Mouse (Mus musculus) CD4-positive naive resting alpha-beta T cell, adult 76 days (primary cell): Measurements from ENCODE around the gene Aff1. TPM values are rescaled to one million over a fixed set of nuclear protein-coding genes. Genes with fewer than 3 reads are reported as not detected.

ENCODE experiments used
- total RNA-seq: library from RNA; stranded (reverse); gene quantifications from one replicate; pipeline ENCODE4 v1.2.4, GENCODE M21; 2023

Aff1 gene
- total RNA-seq, result 142 TPM

DNA sequence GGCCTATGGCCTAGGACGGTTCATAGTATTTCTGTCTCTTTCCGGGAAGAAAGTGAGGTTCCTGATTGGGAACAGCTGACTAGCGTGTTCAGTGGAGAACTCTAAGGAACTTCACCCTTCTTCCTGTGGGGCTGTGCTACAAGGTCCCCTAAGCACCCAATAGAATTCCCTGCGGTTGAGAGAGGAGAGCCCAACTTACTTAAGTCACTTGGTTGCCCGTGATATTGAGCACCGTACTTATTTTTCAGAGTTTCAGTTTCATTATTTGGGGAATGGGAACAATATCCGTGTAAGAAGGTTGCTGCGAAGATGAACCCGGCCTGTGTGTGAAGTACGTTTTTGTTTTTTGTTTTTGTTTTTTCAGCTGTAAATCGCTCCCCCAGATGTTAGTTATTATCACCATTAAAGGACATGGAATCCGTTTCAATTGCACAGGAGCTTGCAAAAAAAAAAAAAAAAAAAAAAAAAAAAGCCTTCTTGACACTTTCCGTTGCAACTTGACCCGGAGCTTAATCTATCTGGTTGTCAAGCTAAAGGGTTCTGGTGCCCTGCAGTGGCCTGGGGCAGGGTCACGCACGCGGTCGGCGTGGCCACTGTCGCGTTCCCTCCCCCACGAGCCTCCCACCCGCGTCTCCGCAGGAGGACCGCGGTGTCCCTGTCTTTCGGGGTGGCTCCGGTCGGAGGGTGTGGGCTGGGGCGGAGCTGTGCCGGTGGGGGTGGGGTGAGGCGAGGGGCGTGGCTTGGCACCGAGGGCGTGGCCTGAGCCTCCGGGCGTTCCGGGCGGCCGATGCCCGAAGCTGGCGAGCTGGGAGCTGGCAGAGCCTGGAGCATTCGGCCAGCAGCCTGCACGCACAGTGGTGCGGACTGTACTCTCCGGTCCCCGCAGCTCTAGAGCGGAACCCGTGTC, at the start of gene Aff1:
Aff1 (plus strand) TSS at position 751 of the 907 bp plus-strand sequence.

DNA sequence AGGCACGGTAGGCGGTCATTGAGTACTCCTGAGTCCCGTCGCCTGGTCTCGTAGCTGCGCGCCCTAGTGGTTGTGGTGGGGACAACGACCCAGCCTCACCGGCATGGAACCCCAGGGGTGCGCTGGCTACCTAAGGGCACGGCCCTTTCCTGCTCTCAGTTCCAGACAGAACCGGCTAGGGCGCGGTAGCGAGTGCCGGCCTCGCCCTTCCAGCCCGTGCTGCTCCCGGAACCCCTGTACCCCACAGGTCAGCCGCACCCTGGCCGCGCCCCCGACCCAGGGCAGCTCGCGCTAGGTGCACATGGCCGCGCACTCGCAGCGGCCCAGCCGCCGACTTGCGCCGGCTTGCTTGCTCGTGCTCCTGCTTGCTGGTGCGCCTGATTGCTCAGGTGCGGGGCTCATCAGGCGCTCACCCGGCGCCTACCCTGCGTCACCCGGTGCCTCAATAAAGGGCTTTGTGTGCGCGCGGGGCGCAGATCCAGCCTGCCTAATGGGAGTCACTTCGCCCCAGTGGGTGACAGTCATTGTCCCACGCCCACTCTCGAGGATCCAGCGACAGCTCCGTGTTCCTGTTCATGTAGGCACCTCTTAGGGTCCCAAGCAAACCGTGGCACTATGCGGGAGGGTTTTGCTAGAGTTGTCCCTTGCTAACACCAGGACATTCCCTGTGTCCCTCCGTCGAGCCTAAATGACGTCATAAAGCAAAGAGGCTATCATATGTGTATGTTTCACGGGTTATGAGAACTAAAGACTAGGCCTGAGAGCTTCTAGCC, 36.6 kb upstream of the Aff1 start, which contains the start of gene 1700016H13Rik:
1700016H13Rik (minus strand) TSS at position 665 of the 773 bp plus-strand sequence.

Other genes starting within 250 kb of the Aff1 start
- gene Slc10a6, start 63.0 kb upstream of the Aff1 start, total RNA-seq, result not detected
- gene 1700016H13Rik, start 36.4 kb upstream of the Aff1 start, total RNA-seq, result not detected
- 2.5 TPM for gene Klhl8, start 218.9 kb downstream of the Aff1 start, total RNA-seq